Mouse (Mus musculus): ENCODE data around the gene Atp5f1. TPM values are rescaled to one million over a fixed set of nuclear protein-coding genes. Genes with fewer than 3 reads are reported as not detected.

Gene Atp5f1
- polyA plus RNA-seq (2012; ENCODE audit: low replicate concordance), result 101 and 270 TPM in 2 replicates

DNA sequence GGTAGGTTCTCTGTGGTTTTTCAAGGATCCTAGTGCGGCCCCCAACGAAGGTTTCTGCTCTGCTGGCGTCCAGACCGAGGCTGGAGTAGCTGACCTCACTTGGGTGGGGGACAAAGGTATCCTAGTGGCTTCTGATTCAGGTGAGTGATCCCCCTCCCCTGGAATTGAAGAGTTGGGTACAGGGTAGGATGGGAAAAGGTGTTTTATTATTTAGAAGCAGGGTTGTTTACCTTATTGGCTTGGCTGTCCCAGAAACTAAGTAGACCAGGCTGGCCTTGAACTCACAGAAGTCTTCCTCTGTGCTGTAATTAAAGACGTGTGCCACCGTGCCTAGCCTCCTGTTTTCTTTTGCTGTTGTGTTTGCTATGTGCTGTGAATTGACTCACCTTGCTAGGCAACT is at the start of gene Atp5f1:
Gene Atp5f1, minus strand, starts transcription at position 101 of the 400 bp plus-strand sequence.

DNA sequence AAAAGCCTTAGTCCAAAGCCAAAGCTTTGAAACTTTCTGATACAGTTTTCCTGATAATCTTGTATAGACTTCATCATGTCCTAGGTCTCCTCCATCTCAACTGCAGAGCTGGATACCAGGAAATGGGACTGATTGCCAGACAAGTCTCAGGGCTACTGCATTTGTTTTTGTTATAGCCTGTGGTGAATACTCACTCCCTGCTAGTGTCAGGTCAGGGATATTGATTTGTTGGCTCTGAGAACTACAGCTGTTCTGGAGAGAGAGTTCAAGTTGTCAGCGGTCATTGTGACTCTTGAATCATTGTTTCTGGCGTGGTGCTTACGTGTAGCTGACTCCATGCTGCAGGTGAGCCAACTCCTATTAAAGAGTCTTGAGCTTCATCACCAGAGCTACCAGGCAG is 13.5 kb upstream of the Atp5f1 start, which contains the start of gene Ovgp1:
Gene Ovgp1, plus strand, starts transcription at position 301 of the 400 bp plus-strand sequence.

DNA sequence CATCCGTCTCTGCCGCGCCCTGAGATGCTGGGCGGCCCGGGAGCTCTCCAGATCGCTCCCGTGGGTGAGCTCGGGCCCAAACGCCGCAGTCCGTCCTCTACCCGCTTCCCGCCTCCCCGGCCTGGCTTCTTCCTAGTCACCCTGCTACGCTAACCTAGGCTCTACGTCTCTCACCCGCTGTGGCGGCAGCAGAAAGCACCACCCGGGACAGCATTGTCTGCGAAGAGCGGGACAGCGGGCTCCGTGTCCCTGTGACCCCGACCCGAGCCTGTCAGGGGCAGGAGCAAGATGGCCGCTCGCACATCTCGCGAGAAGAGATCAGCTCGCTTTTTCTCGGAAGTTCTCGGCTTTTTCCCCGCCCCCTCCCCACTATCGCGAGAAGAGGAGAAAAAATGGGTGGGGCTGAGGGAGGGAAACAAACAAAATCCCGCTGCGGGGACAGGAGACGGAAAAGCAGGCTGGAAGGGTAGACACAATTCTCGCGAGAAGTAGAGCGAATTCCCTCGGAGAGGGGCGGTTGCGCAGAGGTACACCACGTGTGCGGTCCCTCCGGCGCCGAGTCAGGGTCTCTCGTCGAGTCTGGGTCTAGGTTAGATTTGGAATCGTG is 822 bp downstream of the Atp5f1 start, which contains the start of gene Wdr77:
Gene Wdr77, plus strand, starts transcription at position 396 of the 607 bp plus-strand sequence.

DNA sequence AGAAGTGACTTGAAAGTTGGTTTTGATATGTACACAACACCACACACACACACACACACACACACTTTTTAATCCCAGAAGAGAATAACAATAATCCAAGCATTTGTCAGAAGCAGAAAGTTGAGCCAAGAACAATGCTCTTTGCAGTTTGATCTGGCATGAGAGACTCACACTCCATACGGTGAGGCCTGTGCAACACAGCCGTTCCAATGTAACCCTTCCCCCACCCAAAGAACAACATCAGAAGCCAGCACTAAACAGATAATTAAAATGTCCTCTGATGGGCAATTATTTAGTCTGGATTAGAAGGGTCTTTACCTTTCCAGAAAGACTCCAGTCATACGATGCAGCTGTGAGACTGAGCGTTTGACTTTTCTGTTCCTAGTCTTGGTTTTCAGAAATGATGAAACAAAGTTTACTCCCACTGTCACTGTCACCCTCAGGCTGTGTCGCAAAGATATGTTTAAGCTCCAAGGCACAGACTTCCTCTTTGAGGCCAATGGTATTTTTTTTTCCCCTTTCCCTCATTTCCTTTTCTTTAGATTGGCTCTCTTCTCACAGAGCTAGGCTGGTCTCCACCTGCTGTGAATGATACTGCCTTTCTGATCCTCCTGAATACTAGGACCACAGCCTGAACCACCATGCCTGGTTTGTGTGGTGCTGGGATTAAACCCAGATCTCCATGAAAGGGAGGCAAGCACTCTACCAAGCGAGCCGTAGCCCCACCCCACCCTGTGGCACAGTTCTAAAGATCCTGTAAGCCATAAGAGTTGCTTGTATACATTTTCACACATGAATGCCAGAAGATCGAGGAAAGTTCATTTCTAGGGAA is 27.4 kb downstream of the Atp5f1 start, which contains the start of gene I830077J02Rik:
Gene I830077J02Rik, minus strand, starts transcription at position 425 of the 832 bp plus-strand sequence.

Other genes starting within 250 kb of the Atp5f1 start
- 5.4 and 6.1 TPM in 2 replicates for gene Rap1a, start 158.8 kb downstream of the Atp5f1 start, polyA plus RNA-seq (2012; ENCODE audit: low replicate concordance)
- not detected in 2 replicates for gene Adora3, start 89.2 kb downstream of the Atp5f1 start, polyA plus RNA-seq (2012; ENCODE audit: low replicate concordance)
- not detected in 2 replicates for gene Tmigd3, start 89.2 kb downstream of the Atp5f1 start, polyA plus RNA-seq (2012; ENCODE audit: low replicate concordance)
- 0.24 and 0.90 TPM in 2 replicates for gene I830077J02Rik, start 27.4 kb downstream of the Atp5f1 start, polyA plus RNA-seq (2012; ENCODE audit: low replicate concordance)
- gene Wdr77, start 730 bp downstream of the Atp5f1 start, polyA plus RNA-seq (2012; ENCODE audit: low replicate concordance), result 47.4 and 101 TPM in 2 replicates
- gene Ovgp1, start 13.6 kb upstream of the Atp5f1 start, polyA plus RNA-seq (2012; ENCODE audit: low replicate concordance), result 0.65 and 0.98 TPM in 2 replicates
- not detected in 2 replicates for gene Pifo, start 54.5 kb upstream of the Atp5f1 start, polyA plus RNA-seq (2012; ENCODE audit: low replicate concordance)
- not detected in 2 replicates for gene Chil5, start 72.7 kb upstream of the Atp5f1 start, polyA plus RNA-seq (2012; ENCODE audit: low replicate concordance)
- not detected in 2 replicates for gene Chia1, start 153.1 kb upstream of the Atp5f1 start, polyA plus RNA-seq (2012; ENCODE audit: low replicate concordance)
- gene Chil3, start 207.5 kb upstream of the Atp5f1 start, polyA plus RNA-seq (2012; ENCODE audit: low replicate concordance), result 0.23 TPM in 1 of 2 replicates, not detected in the other